Mouse (Mus musculus): ENCODE results near the gene Tdpoz3. TPM values are rescaled to one million over a fixed set of nuclear protein-coding genes. Genes with fewer than 3 reads are reported as not detected.
"Not testable (repeated sequence)": the region's sequence is repeated elsewhere in the genome, so short reads cannot be mapped to it uniquely, and the experiment has no call there.

Tdpoz3 gene
- not detected in 2 replicates for polyA plus RNA-seq (2015; fragmentation: Nextera tagmentation; extraction: Ambion mirVana)

- H3K27ac ChIP-seq (replicated peaks); DNase-seq (ENCODE audit: low spot score); ATAC-seq (ENCODE audit: low FRiP score, low TSS enrichment); H3K9ac ChIP-seq (ENCODE audit: low read length); H3K36me3 ChIP-seq (ENCODE audit: control insufficient read depth, insufficient read depth, low read length); H3K27me3 ChIP-seq (ENCODE audit: control insufficient read depth, insufficient read depth, low read length); H3K9me3 ChIP-seq (ENCODE audit: control insufficient read depth, low read length); H3K4me3 ChIP-seq (ENCODE audit: low read depth, low read length); H3K4me2 ChIP-seq (replicated peaks; ENCODE audit: low read depth); H3K4me1 ChIP-seq (replicated peaks; ENCODE audit: control insufficient read depth, insufficient read depth): not testable (repeated sequence)
- 80% methylated on average over 1 of the region's 1 CpGs for WGBS
Observed at GRCm38 (mm10) chr3:93825720-93826119, at the start of gene Tdpoz3. Gene Tdpoz3, plus strand, starts transcription at chr3:93826020.

DNA sequence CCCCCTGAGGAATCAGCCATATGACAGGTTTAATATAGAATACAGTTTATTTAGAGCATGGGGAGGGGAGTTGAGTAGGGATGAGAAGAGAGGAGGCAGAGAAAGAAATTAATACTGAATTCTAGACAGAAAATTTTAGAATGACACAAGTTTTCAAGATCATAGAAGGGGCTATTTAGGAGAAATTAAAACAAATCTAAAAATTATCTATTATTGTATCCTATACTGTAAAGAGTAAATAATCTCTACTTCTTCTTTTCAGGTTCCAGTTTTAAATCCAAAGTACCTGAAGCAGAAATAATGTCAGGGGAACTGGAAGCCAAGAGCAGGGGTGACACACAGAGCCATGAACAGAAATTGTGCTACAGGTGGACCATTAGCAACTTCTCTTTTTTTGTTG, 29.7 kb upstream of the Tdpoz3 start, which contains the start of gene Tdpoz4:
Tdpoz4 (plus strand) TSS at position 301 of the 400 bp plus-strand sequence.
- not testable (repeated sequence) for H3K27ac ChIP-seq (replicated peaks); DNase-seq (ENCODE audit: low spot score); H3K4me1 ChIP-seq (replicated peaks; ENCODE audit: control insufficient read depth, insufficient read depth); H3K4me3 ChIP-seq (ENCODE audit: low read depth, low read length); H3K4me2 ChIP-seq (replicated peaks; ENCODE audit: low read depth); ATAC-seq (ENCODE audit: low FRiP score, low TSS enrichment); H3K9ac ChIP-seq (ENCODE audit: low read length); H3K36me3 ChIP-seq (ENCODE audit: control insufficient read depth, insufficient read depth, low read length); H3K27me3 ChIP-seq (ENCODE audit: control insufficient read depth, insufficient read depth, low read length); H3K9me3 ChIP-seq (ENCODE audit: control insufficient read depth, low read length)

DNA sequence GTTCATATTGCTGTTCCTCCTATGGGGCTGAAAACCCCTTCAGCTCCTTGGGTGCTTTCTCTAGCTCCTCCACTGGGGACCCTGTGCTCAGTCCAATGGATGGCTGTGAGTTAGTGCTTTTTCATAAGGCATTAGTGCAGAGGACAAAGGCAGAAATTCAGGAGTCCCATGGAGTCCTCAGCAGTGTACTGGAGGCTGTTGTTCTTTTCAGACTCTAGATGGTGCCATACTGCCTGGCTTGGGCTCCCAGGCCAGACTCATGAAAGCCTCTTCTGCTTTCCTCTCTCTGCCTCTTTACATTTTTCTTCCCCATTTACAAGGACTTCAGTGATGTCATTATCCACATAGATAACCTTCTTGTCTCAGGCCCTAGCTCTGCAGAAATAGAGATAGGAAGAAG, 12.5 kb upstream of the Tdpoz3 start:
- H3K4me2 ChIP-seq (replicated peaks; ENCODE audit: low read depth); H3K27ac ChIP-seq (replicated peaks); H3K27me3 ChIP-seq (ENCODE audit: control insufficient read depth, insufficient read depth, low read length); H3K9ac ChIP-seq (ENCODE audit: low read length); DNase-seq (ENCODE audit: low spot score); H3K9me3 ChIP-seq (ENCODE audit: control insufficient read depth, low read length); H3K4me1 ChIP-seq (replicated peaks; ENCODE audit: control insufficient read depth, insufficient read depth); H3K4me3 ChIP-seq (ENCODE audit: low read depth, low read length); H3K36me3 ChIP-seq (ENCODE audit: control insufficient read depth, insufficient read depth, low read length); ATAC-seq (ENCODE audit: low FRiP score, low TSS enrichment): not testable (repeated sequence)
- TF ChIP-seq CTCF (IDR thresholded peaks at IDR 0.05; ENCODE audit: low read depth): peak; percentile 42

DNA sequence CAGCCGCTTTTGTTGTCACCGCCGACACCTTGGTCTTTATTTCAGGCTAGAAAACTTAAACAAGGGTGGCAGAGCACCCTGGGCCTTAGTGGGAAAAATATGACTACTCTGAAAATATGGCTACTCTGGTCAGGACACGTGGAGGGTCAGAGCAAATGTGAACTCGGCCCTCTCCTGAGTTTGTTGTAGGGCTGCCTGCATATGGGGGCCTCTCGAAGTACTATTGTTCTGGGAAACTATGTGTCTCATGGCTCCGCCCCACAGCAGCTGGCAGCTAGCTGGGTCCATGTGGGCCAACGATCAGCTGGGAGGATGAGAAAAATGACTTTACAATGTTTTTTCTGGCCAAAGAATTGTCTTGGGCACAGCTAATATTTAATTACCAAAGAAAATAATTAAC, 33.1 kb downstream of the Tdpoz3 start:
- not testable (repeated sequence) for H3K9me3 ChIP-seq (ENCODE audit: control insufficient read depth, low read length); ATAC-seq (ENCODE audit: low FRiP score, low TSS enrichment); H3K36me3 ChIP-seq (ENCODE audit: control insufficient read depth, insufficient read depth, low read length); H3K27ac ChIP-seq (replicated peaks); H3K9ac ChIP-seq (ENCODE audit: low read length); H3K4me1 ChIP-seq (replicated peaks; ENCODE audit: control insufficient read depth, insufficient read depth); DNase-seq (ENCODE audit: low spot score); H3K27me3 ChIP-seq (ENCODE audit: control insufficient read depth, insufficient read depth, low read length); H3K4me3 ChIP-seq (ENCODE audit: low read depth, low read length); H3K4me2 ChIP-seq (replicated peaks; ENCODE audit: low read depth)
- WGBS: 77% methylated on average over 8 of the region's 8 CpGs

GRCm38 (mm10) chr3:93870635-93871034, 44.8 kb downstream of the Tdpoz3 start:
- H3K27ac ChIP-seq (replicated peaks); H3K4me3 ChIP-seq (ENCODE audit: low read depth, low read length); H3K27me3 ChIP-seq (ENCODE audit: control insufficient read depth, insufficient read depth, low read length); H3K4me1 ChIP-seq (replicated peaks; ENCODE audit: control insufficient read depth, insufficient read depth); H3K4me2 ChIP-seq (replicated peaks; ENCODE audit: low read depth); H3K36me3 ChIP-seq (ENCODE audit: control insufficient read depth, insufficient read depth, low read length); H3K9me3 ChIP-seq (ENCODE audit: control insufficient read depth, low read length); DNase-seq (ENCODE audit: low spot score); H3K9ac ChIP-seq (ENCODE audit: low read length): not testable (repeated sequence)
- 76% methylated on average over 7 of the region's 8 CpGs for WGBS
- ATAC-seq (ENCODE audit: low FRiP score, low TSS enrichment): 0 out of 2 replicates have a peak, but pooled peaks have one; percentile 24

Other genes with a start within 250 kb of the Tdpoz3 start
- not detected in 2 replicates for gene Tdpoz2, start 173.3 kb upstream of the Tdpoz3 start, polyA plus RNA-seq (2015; fragmentation: Nextera tagmentation; extraction: Ambion mirVana)
- gene Tdpoz1, start 149.7 kb upstream of the Tdpoz3 start, polyA plus RNA-seq (2015; fragmentation: Nextera tagmentation; extraction: Ambion mirVana): not detected in 2 replicates
- not detected in 2 replicates for gene Gm37596, start 132.9 kb upstream of the Tdpoz3 start, polyA plus RNA-seq (2015; fragmentation: Nextera tagmentation; extraction: Ambion mirVana)
- not detected in 2 replicates for gene Gm5773, start 53.0 kb upstream of the Tdpoz3 start, polyA plus RNA-seq (2015; fragmentation: Nextera tagmentation; extraction: Ambion mirVana)
- gene Tdpoz4, start 29.6 kb upstream of the Tdpoz3 start, polyA plus RNA-seq (2015; fragmentation: Nextera tagmentation; extraction: Ambion mirVana): not detected in 2 replicates
- 0.17 TPM in 1 of 2 replicates, not detected in the other for gene Gm9117, start 117.5 kb downstream of the Tdpoz3 start, polyA plus RNA-seq (2015; fragmentation: Nextera tagmentation; extraction: Ambion mirVana)
- gene Tdpoz5, start 135.3 kb downstream of the Tdpoz3 start, polyA plus RNA-seq (2015; fragmentation: Nextera tagmentation; extraction: Ambion mirVana): not detected in 2 replicates
- gene Gm9125, start 228.9 kb downstream of the Tdpoz3 start, polyA plus RNA-seq (2015; fragmentation: Nextera tagmentation; extraction: Ambion mirVana): 0.22 and 0.24 TPM in 2 replicates
- gene Gm10697, start 246.6 kb downstream of the Tdpoz3 start, polyA plus RNA-seq (2015; fragmentation: Nextera tagmentation; extraction: Ambion mirVana): not detected in 2 replicates

All from stomach, postnatal 0 days (tissue).